Comparison of ENCODE assay signal across 19 mouse cellular contexts in the genomic region with DNA sequence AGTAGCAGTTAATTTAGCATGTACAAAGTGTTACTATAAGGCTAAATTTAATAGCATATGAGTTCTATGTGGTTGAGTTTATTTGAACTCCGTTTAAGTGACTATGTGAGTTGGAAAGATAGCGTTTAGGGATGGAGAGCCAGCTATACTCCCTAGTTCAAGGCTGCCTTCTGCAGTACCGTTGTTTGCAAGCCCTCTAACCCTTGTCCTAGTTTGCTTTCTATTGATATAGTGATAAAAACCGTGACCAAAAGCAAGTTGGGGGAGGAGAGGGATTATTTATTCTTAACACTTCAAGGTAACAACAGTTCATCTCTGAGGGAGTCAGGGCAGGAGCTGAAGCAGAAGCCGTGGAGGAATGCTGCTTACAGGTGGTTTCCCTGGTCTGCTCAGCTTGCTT.
"Had no signal": no experiment of that assay in that cellular context is flagged by ENCODE, and none has a peak within 500 bp of the region (broad histone marks: within the 10 kb centered on the region; RNA-seq: fewer than 3 reads in every experiment).

No protein-coding gene starts in this region.

- H3K9ac ChIP-seq: limb, embryonic 15.5 days; liver, embryonic 15.5 days; lung, embryonic 14.5 days; midbrain, embryonic 13.5 days; midbrain, embryonic 15.5 days; neural tube, embryonic 13.5 days; neural tube, embryonic 15.5 days had no signal

- H3K9me3 ChIP-seq: limb, embryonic 15.5 days; liver, embryonic 15.5 days; midbrain, embryonic 10.5 days; midbrain, embryonic 13.5 days; midbrain, embryonic 15.5 days; neural tube, embryonic 13.5 days; neural tube, embryonic 15.5 days had no signal

- H3K27ac ChIP-seq: limb, embryonic 15.5 days; liver, embryonic 15.5 days; midbrain, embryonic 10.5 days; midbrain, embryonic 13.5 days; midbrain, embryonic 15.5 days; neural tube, embryonic 13.5 days; neural tube, embryonic 15.5 days had no signal

- H3K27me3 ChIP-seq: limb, embryonic 15.5 days; liver, embryonic 15.5 days; midbrain, embryonic 13.5 days; midbrain, embryonic 15.5 days; neural tube, embryonic 13.5 days; neural tube, embryonic 15.5 days had no signal

- H3K4me3 ChIP-seq: limb, embryonic 15.5 days; liver, embryonic 15.5 days; midbrain, embryonic 10.5 days; midbrain, embryonic 13.5 days; midbrain, embryonic 15.5 days; myocyte; neural tube, embryonic 13.5 days; neural tube, embryonic 15.5 days had no signal

- DNase-seq: lung, embryonic 14.5 days; lung, postnatal 10 days; lung, postnatal 4 days; retina, postnatal 1 day; right cerebral cortex, adult 18-20 months; right cerebral cortex, postnatal 25 days; right cerebral cortex, postnatal 4 days; spleen, adult 18-20 months; thymus, adult 18-20 months; thymus, postnatal 14 days; thymus, postnatal 36 days had no signal

- H3K4me2 ChIP-seq: limb, embryonic 15.5 days; liver, embryonic 15.5 days; lung, embryonic 14.5 days; midbrain, embryonic 13.5 days; midbrain, embryonic 15.5 days; neural tube, embryonic 13.5 days; neural tube, embryonic 15.5 days had no signal

- H3K36me3 ChIP-seq: limb, embryonic 15.5 days; liver, embryonic 15.5 days; midbrain, embryonic 10.5 days; midbrain, embryonic 13.5 days; midbrain, embryonic 15.5 days; neural tube, embryonic 13.5 days; neural tube, embryonic 15.5 days had no signal

- ATAC-seq: midbrain, embryonic 13.5 days; midbrain, embryonic 15.5 days had no signal
